In the genomic region with DNA sequence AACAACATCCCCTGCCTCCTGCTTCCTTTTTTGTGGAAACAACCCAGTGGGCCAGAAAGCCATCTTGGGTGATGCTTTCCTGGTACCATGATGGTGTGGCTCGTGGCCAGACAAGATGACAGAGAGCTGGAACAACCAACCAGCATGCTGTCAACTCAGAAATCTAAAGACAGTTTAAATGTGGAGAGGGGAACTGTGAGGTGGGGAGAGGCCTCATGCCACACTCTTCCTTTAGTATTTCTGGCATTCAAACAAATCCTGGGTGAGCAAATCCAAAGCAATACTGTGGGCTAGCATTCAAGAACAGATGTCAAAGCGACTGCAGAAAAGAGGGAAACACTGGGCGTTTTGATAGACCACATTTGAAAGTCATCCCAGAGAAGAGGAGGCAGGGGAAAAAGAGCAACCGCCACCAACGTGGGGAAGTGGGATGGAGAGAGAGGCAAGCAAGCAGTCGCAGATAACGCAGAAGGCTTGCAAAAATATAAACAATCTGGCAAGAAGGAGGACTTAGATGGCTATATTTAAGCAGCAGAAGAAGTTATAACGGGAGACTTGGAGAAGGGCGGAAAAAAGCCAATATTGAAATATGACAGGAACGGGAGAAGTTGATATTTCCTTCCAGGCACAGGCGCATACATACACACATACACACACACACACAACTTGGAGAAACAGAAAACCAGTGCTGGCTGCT, we compare ENCODE assay signal across 11 mouse cellular contexts.
DNase-seq lines count a peak whose midpoint lies in the region; ATAC-seq and TF ChIP-seq lines count a peak whose summit lies in the region.
"Had no signal": no experiment of that assay in that cellular context is flagged by ENCODE, and none has a peak within 500 bp of the region (broad histone marks: within the 10 kb centered on the region; RNA-seq: fewer than 3 reads in every experiment).

No protein-coding gene starts in this region.

- peaks cover 30% of the 10 kb centered on the region for H3K36me3 ChIP-seq in heart, embryonic 13.5 days
- H3K36me3 ChIP-seq in heart, embryonic 10.5 days = peaks cover 19% of the 10 kb centered on the region

- H3K27ac ChIP-seq in heart, embryonic 13.5 days (replicated peaks) = peak overlapping the region; percentile 24; the same call in 1 of the 2 replicates
- H3K27ac ChIP-seq in heart, embryonic 10.5 days = no peak overlapping the region
- H3K27ac ChIP-seq: neural tube, embryonic 12.5 days had no signal

- H3K27me3 ChIP-seq in heart, embryonic 13.5 days (replicated peaks) = no peaks in the 10 kb centered on the region
- H3K27me3 ChIP-seq in heart, embryonic 10.5 days (ENCODE audit: insufficient read depth, poor library complexity, severe bottlenecking) = no peaks in the 10 kb centered on the region
- H3K27me3 ChIP-seq: neural tube, embryonic 12.5 days had no signal

- H3K9ac ChIP-seq in heart, embryonic 13.5 days = peak overlapping the region; percentile 40; the same call in 1 of the 2 replicates
- H3K9ac ChIP-seq: neural tube, embryonic 12.5 days had no signal

- H3K4me1 ChIP-seq in heart, embryonic 13.5 days = peaks cover 53% of the 10 kb centered on the region
- peaks cover 42% of the 10 kb centered on the region for H3K4me1 ChIP-seq in heart, embryonic 10.5 days
- H3K4me1 ChIP-seq: neural tube, embryonic 12.5 days had no signal

- intact Hi-C loops in left cerebral cortex, postnatal 36 days (cut with DNase I) = loop anchor here (1.0 kb wide), 1 partner anchor 80 kb away; a partner anchor contains a TSS

- TF ChIP-seq POLR2A in brain, embryonic 14.5 days (IDR thresholded peaks at IDR 0.05; ENCODE audit: borderline replicate concordance, extremely low read depth, insufficient read depth, insufficient read length, poor library complexity, severe bottlenecking) = no peak

- no peak overlapping the region for H3K4me3 ChIP-seq in heart, embryonic 13.5 days
- H3K4me3 ChIP-seq in heart, embryonic 10.5 days = no peak overlapping the region
- H3K4me3 ChIP-seq: neural tube, embryonic 12.5 days had no signal

- ATAC-seq in heart, embryonic 13.5 days (ENCODE audit: extremely low read depth, insufficient number of reproducible peaks, low FRiP score, low TSS enrichment) = no peak

- 51% methylated on average over 11 of the region's 11 CpGs for WGBS in heart, embryonic 13.5 days
- 66% methylated on average over 11 of the region's 11 CpGs for WGBS in heart, embryonic 10.5 days

- no peaks in the 10 kb centered on the region for H3K9me3 ChIP-seq in heart, embryonic 13.5 days
- no peaks in the 10 kb centered on the region for H3K9me3 ChIP-seq in heart, embryonic 10.5 days
- H3K9me3 ChIP-seq: neural tube, embryonic 12.5 days had no signal

- no peak overlapping the region for H3K4me2 ChIP-seq in heart, embryonic 13.5 days
- H3K4me2 ChIP-seq: neural tube, embryonic 12.5 days had no signal

- TF ChIP-seq CTCF in brain, embryonic 14.5 days (IDR thresholded peaks at IDR 0.05; ENCODE audit: borderline replicate concordance, extremely low read depth, insufficient read depth, insufficient read length) = no peak

- no peak for DNase-seq in heart, embryonic 10.5 days (ENCODE audit: low spot score)
- DNase-seq in brain, embryonic 14.5 days (ENCODE audit: low read depth) = peak; percentile 86
- DNase-seq in frontal cortex, adult 2 months (ENCODE audit: extremely low spot score in 1 of 2, low spot score in 1 of 2) = peak; percentile 74 to 75
- DNase-seq in left cerebral cortex, postnatal 36 days (ENCODE audit: low spot score in 2 of 2) = peak; percentile 56 to 57
- no peak for DNase-seq in kidney, postnatal 25 days
- DNase-seq in lung, adult 18-20 months = no peak
- DNase-seq: heart, postnatal 14 days; kidney, adult 8-10 months; thymus, adult 18-20 months had no signal

Comparison
In these comparisons a context has a peak if more than half of its experiments do, and no peak if none do; other contexts are left out.
1. DNase-seq: peak in brain, embryonic 14.5 days (single experiment), frontal cortex, adult 2 months (2 of 2) and left cerebral cortex, postnatal 36 days (2 of 2); none in heart, embryonic 10.5 days (single experiment), kidney, postnatal 25 days (0 of 2) and lung, adult 18-20 months (0 of 2).